Mouse (Mus musculus) mammary gland, adult 2 months (tissue): ENCODE measurements around the gene Tmem236. TPM values are rescaled to one million over a fixed set of nuclear protein-coding genes. Genes with fewer than 3 reads are reported as not detected.

Experiments used
- polyA plus RNA-seq: library from polyadenylated mRNA; depleted of rRNA; stranded (reverse); fragments of >200 nt; gene quantifications from 2 replicates; pipeline ENCODE4 v1.2.3, GENCODE M21; 2012; ENCODE audit warnings: low replicate concordance; rRNA removed

The Tmem236 gene
- 0.06 TPM in 1 of 2 replicates, not detected in the other for polyA plus RNA-seq

GRCm38 (mm10) chr2:14174334-14174733 lies at the start of gene Tmem236:
Tmem236 (plus strand) TSS chr2:14174523.

GRCm38 (mm10) chr2:14229149-14229548 lies 54.8 kb downstream of the Tmem236 start, which contains the start of gene Mrc1:
Mrc1 (plus strand) TSS chr2:14229392.

Other genes with a start within 250 kb of the Tmem236 start
- gene Hacd1, start 118.4 kb upstream of the Tmem236 start, polyA plus RNA-seq, result 40.1 and 59.3 TPM in 2 replicates
- 10.1 and 17.2 TPM in 2 replicates for gene Stam, start 100.4 kb upstream of the Tmem236 start, polyA plus RNA-seq
- 5.7 and 14.3 TPM in 2 replicates for gene Mrc1, start 54.9 kb downstream of the Tmem236 start, polyA plus RNA-seq
- gene Slc39a12, start 213.8 kb downstream of the Tmem236 start, polyA plus RNA-seq, result 0.06 TPM in 1 of 2 replicates, not detected in the other